Mouse (Mus musculus): ENCODE results near the gene Cyb561d2. TPM values are rescaled to one million over a fixed set of nuclear protein-coding genes. Genes with fewer than 3 reads are reported as not detected.
A peak's percentile ranks its signal among the peaks of the same experiment; 100 is the strongest.

The Cyb561d2 gene
- polyA plus RNA-seq, 1 experiment = 34.3 TPM

GRCm38 (mm10) chr9:107534408-107535202, 7.4 kb downstream of the Cyb561d2 start:
- no peak for DNase-seq (ENCODE audit: low read depth)
- no peak for TF ChIP-seq POLR2A (IDR thresholded peaks at IDR 0.05; ENCODE audit: borderline replicate concordance, extremely low read depth, insufficient read depth, insufficient read length, poor library complexity, severe bottlenecking)
- TF ChIP-seq CTCF (IDR thresholded peaks at IDR 0.05; ENCODE audit: borderline replicate concordance, extremely low read depth, insufficient read depth, insufficient read length) = no peak

DNA sequence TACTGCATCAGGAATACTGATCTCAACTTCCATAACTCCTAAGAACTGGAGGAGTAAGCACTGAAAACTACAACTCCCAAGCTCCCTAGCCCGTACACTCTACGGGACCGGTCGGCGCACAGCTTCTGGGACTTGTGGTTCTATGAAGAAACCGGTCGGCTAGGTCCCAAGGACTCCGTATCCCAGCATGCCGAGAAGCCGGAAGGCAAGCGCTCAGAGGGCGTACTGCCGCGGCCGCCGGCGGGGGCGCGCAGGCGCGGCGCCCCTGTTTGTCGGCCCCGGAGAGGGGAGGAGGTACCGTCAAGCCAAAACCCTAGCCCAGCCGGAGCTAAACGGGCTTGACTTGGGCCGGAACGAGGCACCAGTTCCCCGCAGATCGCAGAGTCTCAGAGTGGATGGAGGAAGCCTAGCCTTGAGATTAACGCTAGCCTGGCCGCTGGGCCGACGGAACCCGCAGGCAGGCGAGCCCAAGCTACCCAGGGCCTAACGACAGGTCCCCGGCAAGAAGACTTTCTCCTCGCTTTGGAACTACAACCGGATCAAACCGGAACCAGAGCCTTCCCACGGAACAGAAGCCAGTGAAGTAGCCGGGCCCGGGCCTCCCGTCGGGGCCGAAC, 8.1 kb downstream of the Cyb561d2 start, which contains the start of gene Tmem115:
TSS of gene Tmem115 (plus strand) at position 155 of the 617 bp plus-strand sequence.
- TF ChIP-seq POLR2A (IDR thresholded peaks at IDR 0.05; ENCODE audit: borderline replicate concordance, extremely low read depth, insufficient read depth, insufficient read length, poor library complexity, severe bottlenecking) (peak; percentile 72), CTCF (IDR thresholded peaks at IDR 0.05; ENCODE audit: borderline replicate concordance, extremely low read depth, insufficient read depth, insufficient read length) (peak; percentile 32; the same call in 1 of the 2 replicates)
- peak; percentile 99 for DNase-seq (ENCODE audit: low read depth)

GRCm38 (mm10) chr9:107526198-107527026, 15.6 kb downstream of the Cyb561d2 start:
- TF ChIP-seq POLR2A (IDR thresholded peaks at IDR 0.05; ENCODE audit: borderline replicate concordance, extremely low read depth, insufficient read depth, insufficient read length, poor library complexity, severe bottlenecking) = no peak
- TF ChIP-seq CTCF (IDR thresholded peaks at IDR 0.05; ENCODE audit: borderline replicate concordance, extremely low read depth, insufficient read depth, insufficient read length) = peak; percentile 12; the same call in 1 of the 2 replicates
- peak; percentile 74 for DNase-seq (ENCODE audit: low read depth)

DNA sequence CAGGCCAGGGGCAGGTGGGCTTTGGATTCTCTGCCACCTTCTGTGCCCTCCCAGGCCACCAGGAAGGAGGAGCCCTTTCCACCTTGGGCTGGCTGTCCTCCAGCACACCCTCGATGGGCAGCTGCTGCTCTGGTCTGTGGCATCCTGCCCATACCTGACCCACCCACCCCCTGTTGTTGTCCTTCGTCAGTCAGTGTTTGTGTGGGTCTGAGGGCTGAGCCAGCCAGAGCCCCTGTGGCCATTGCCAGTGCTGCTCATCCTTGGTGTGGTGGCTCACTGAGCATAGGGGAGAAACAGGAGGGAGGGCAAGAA, 19.6 kb downstream of the Cyb561d2 start:
- no peak for DNase-seq (ENCODE audit: low read depth)
- TF ChIP-seq POLR2A (IDR thresholded peaks at IDR 0.05; ENCODE audit: borderline replicate concordance, extremely low read depth, insufficient read depth, insufficient read length, poor library complexity, severe bottlenecking) (no peak), CTCF (IDR thresholded peaks at IDR 0.05; ENCODE audit: borderline replicate concordance, extremely low read depth, insufficient read depth, insufficient read length) (no peak)

DNA sequence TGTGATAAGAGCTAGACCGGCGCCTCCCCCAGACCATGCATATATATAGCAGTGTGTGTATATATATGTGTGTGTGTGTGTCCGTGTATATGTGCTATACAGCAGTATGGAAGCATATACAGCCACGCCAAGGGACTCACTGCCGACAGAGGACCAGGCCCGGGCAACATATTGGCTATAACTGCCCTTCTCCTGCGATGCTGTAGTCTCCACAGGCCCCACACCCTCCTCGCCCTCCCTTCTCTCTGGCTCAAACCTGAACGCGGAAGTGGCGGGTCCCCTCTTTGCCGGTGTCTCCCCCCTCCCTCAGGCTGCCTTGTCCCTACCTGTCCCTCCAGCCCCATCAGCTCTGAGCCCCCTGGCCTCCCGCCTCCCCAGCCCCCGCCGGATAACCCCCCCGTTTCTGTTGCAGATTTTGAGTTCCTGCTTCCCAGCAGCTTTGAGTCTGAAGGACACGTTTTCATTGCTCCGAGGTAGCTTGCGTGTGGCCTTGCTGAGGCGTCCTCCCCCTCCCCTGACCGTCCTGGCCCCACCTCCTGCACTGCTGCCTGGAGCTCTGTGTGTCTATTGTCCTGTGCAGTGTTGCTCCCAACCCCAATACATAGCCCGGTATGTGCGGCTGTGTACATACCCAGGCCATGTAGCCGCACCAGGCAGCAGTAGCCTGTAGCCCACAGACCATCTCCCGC, 20.1 kb downstream of the Cyb561d2 start:
- no peak for TF ChIP-seq CTCF (IDR thresholded peaks at IDR 0.05; ENCODE audit: borderline replicate concordance, extremely low read depth, insufficient read depth, insufficient read length)
- no peak for TF ChIP-seq POLR2A (IDR thresholded peaks at IDR 0.05; ENCODE audit: borderline replicate concordance, extremely low read depth, insufficient read depth, insufficient read length, poor library complexity, severe bottlenecking)
- peak; percentile 62 for DNase-seq (ENCODE audit: low read depth)

DNA sequence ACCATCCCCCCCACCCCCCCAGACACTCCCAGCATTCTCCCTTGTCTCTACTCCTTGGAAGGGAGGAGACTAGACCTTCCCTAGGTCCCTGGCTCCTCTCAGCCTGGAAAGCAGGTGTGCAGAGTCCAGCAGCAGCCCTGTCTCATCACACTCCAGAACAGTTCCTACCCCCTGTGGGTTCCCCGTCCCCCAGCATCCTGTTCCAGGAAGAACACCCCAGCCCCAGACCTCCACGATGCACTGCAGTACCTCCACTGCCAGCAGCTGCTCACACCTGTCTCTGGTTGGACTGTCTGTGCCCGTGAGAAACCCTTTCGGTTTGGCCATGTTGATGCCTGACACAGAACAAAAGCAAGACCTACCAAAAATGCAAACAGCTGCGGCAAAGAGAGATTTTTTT, 20.8 kb downstream of the Cyb561d2 start:
- TF ChIP-seq CTCF (IDR thresholded peaks at IDR 0.05; ENCODE audit: borderline replicate concordance, extremely low read depth, insufficient read depth, insufficient read length) (no peak), POLR2A (IDR thresholded peaks at IDR 0.05; ENCODE audit: borderline replicate concordance, extremely low read depth, insufficient read depth, insufficient read length, poor library complexity, severe bottlenecking) (no peak)

GRCm38 (mm10) chr9:107520331-107520730, 21.7 kb downstream of the Cyb561d2 start:
- TF ChIP-seq POLR2A (IDR thresholded peaks at IDR 0.05; ENCODE audit: borderline replicate concordance, extremely low read depth, insufficient read depth, insufficient read length, poor library complexity, severe bottlenecking) (no peak), CTCF (IDR thresholded peaks at IDR 0.05; ENCODE audit: borderline replicate concordance, extremely low read depth, insufficient read depth, insufficient read length) (no peak)
- DNase-seq (ENCODE audit: low read depth) = peak; percentile 58

More for the DNA sequence above, 20.8 kb downstream of the Cyb561d2 start:
- no peak for DNase-seq (ENCODE audit: low read depth)

DNA sequence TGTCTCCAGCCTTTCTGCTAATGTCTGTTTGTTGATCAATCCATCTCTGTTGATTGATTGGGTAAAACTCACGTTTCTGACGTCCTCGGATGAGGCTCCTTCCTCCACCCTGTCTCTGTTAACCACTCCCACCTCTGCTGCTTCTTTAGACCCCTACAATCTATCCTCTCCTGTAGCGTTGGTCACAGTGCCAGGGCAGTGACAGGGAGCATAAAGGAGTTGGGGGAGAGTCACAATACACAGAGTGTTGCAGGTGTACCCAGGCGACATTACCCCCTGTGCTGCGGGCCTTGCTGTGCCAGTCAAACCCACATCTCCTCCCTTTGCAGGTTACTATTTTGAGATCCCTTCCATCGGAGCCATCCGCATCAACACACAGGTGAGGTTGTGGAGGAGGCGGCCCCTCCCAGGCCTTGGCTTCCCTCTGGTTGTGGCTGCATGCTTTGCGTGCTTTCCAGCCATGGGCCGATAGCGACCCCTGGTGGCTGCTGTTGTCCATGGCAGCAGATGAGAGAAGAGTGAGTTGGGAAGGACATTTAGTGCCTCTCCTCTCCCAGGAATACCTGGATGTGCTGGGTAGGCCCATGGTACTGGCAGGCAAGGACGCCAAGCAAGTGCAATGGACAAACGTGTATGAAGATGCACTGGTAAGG, 27.6 kb downstream of the Cyb561d2 start:
- TF ChIP-seq POLR2A (IDR thresholded peaks at IDR 0.05; ENCODE audit: borderline replicate concordance, extremely low read depth, insufficient read depth, insufficient read length, poor library complexity, severe bottlenecking) (no peak), CTCF (IDR thresholded peaks at IDR 0.05; ENCODE audit: borderline replicate concordance, extremely low read depth, insufficient read depth, insufficient read length) (peak; percentile 100)
- peak; percentile 89 for DNase-seq (ENCODE audit: low read depth)

- no peak for DNase-seq (ENCODE audit: low read depth)
- no peak for TF ChIP-seq POLR2A (IDR thresholded peaks at IDR 0.05; ENCODE audit: borderline replicate concordance, extremely low read depth, insufficient read depth, insufficient read length, poor library complexity, severe bottlenecking)
- no peak for TF ChIP-seq CTCF (IDR thresholded peaks at IDR 0.05; ENCODE audit: borderline replicate concordance, extremely low read depth, insufficient read depth, insufficient read length)
Observed at GRCm38 (mm10) chr9:107512326-107512725, 29.7 kb downstream of the Cyb561d2 start.

DNA sequence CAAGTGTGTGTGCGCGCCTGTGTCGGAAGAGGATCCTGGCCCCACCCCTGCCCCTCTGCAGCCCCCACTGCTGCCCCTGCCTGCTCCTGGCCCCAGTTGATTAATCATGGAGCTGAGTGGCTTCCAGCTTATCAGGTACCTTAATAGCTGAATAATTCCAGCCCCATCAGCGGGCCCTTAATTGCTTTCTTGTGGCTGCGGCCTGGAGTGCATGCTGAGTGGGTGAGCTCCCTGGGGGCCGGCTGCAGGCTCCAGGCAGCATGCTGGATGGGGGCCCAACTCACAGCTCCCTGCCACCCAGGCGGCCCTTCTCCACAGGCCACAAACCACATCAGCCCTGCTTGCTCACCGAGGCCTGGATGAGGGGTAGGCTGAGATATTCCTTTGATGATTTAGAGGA, 30.6 kb downstream of the Cyb561d2 start:
- TF ChIP-seq POLR2A (IDR thresholded peaks at IDR 0.05; ENCODE audit: borderline replicate concordance, extremely low read depth, insufficient read depth, insufficient read length, poor library complexity, severe bottlenecking) (no peak), CTCF (IDR thresholded peaks at IDR 0.05; ENCODE audit: borderline replicate concordance, extremely low read depth, insufficient read depth, insufficient read length) (no peak)
- peak; percentile 74 for DNase-seq (ENCODE audit: low read depth)

Measured in brain, embryonic 14.5 days (tissue).